Mouse (Mus musculus) bone marrow, adult 2 months (tissue): ENCODE results near the gene Pir.

ENCODE experiments used
- CTCF ChIP-seq: fragments of 200-500 bp; IDR thresholded peaks from 2 replicates; pipeline ENCODE4 v1.5.1; 2011; ENCODE audit warnings: low read length, control low read depth; ENCODE audit not compliant: control insufficient read depth, insufficient read depth
- POLR2A ChIP-seq: fragments of 200-500 bp; IDR thresholded peaks from 2 replicates; pipeline ENCODE4 v1.6.1; 2011; ENCODE audit warnings: low read depth, mild to moderate bottlenecking, control low read depth, low read length, borderline replicate concordance; ENCODE audit not compliant: control insufficient read depth

DNA sequence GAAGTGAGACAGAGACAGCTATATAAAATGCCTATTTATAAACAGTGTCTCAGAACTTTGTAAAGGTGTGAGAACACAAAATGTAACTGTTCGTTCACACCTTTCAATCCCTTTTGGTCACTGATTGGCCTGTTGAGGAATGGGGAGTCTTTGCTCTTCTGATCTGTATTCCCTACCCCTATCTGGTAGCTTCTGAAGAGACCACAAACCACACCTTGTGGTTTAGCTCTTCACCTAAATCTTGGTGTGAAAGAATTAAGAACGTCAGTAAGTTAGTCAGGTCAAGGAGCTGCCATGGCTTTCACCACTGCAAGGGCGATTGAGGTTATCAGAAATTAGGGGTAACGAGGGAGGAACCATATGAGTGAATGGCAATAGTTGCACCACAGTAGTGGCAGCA, 49.4 kb downstream of the Pir start:
- TF ChIP-seq CTCF (no peak), POLR2A (no peak)
